Mouse (Mus musculus): ENCODE results near the gene Gdpd4.

DNA sequence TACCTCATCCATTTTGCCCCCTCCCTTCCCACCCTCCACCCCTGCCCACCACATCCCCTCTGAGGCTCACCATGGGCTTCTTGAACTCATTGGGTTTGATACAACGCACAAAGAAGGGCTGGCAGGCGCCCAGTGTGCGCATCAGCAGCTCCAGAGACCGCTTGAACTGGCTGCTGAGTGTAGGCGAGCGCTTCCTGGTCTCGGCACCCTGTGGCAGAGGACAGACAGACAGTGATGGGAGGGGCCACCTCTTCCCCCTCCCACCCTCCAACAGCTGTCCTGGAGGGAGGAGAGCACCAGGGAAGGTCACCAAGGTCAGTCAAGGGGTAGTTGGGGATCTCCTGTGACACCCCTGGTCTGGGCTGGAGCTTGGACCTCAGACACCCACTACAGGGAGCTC is 165.6 kb downstream of the Gdpd4 start:
- TF ChIP-seq CTCF (IDR thresholded peaks at IDR 0.05; ENCODE audit: borderline replicate concordance, insufficient read depth, low read length), result no peak
- TF ChIP-seq POLR2A (IDR thresholded peaks at IDR 0.05; ENCODE audit: low read depth, low read length), result no peak
